Mouse (Mus musculus) embryonic fibroblast, embryonic 13.5 days (primary cell): ENCODE measurements around the gene Abca1.

Experiments
- CTCF ChIP-seq: IDR thresholded peaks from 2 replicates; pipeline ENCODE4 v1.5.1; 2011; ENCODE audit warnings: mild to moderate bottlenecking, control low read depth, low read length, moderate library complexity, borderline replicate concordance; ENCODE audit not compliant: insufficient read depth
- POLR2A ChIP-seq: IDR thresholded peaks from 2 replicates; pipeline ENCODE4 v1.6.1; 2011; ENCODE audit warnings: low read depth, mild to moderate bottlenecking, control low read depth, low read length, moderate library complexity

DNA sequence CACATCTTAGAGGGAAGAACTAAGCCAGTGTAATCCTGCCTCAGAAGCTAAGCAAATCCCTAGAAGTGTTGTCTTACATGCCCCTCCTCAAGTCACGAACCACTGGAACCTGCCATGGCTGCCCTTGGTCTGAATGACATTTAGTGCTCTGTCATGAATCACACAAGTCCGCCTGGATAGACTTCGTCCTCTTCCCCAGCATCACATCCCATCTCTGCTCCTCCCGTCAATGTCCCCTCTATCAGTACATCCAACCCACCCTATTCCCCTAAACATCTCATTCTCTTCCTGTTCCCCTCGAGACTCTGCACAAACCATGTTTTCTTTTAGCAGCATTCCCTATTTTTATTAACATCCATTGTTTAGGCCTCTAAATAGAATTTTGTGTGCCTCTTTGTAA is 58.4 kb downstream of the Abca1 start:
- TF ChIP-seq CTCF (no peak), POLR2A (no peak)
